Mouse (Mus musculus): ENCODE measurements around the gene Cd300ld3. TPM values are rescaled to one million over a fixed set of nuclear protein-coding genes. Genes with fewer than 3 reads are reported as not detected.
"Not testable (repeated sequence)": the region's sequence is repeated elsewhere in the genome, so short reads cannot be mapped to it uniquely, and the experiment has no call there.

The Cd300ld3 gene
- polyA plus RNA-seq, 1 experiment from 2014 or later = not detected

- H3K27ac ChIP-seq (ENCODE audit: low read depth, low read length); H3K4me1 ChIP-seq (replicated peaks; ENCODE audit: control insufficient read depth, insufficient read depth, low read length); DNase-seq (ENCODE audit: low spot score); H3K4me2 ChIP-seq (replicated peaks; ENCODE audit: low read depth, low read length); H3K9ac ChIP-seq (ENCODE audit: low read depth, low read length); H3K4me3 ChIP-seq (ENCODE audit: low read depth, low read length); H3K36me3 ChIP-seq (ENCODE audit: control insufficient read depth, insufficient read depth, low read length); H3K27me3 ChIP-seq (ENCODE audit: control insufficient read depth, insufficient read depth, low read length); H3K9me3 ChIP-seq (ENCODE audit: control insufficient read depth, low read length); ATAC-seq (ENCODE audit: low FRiP score): not testable (repeated sequence)
- no CpG with 5 or more reads among the region's 6 CpGs for WGBS
These were observed 10.5 kb downstream of the Cd300ld3 start, which contains the start of gene Cd300ld5 for GRCm38 (mm10) chr11:115037669-115038068. Gene Cd300ld5 (minus strand): TSS chr11:115037769.

DNA sequence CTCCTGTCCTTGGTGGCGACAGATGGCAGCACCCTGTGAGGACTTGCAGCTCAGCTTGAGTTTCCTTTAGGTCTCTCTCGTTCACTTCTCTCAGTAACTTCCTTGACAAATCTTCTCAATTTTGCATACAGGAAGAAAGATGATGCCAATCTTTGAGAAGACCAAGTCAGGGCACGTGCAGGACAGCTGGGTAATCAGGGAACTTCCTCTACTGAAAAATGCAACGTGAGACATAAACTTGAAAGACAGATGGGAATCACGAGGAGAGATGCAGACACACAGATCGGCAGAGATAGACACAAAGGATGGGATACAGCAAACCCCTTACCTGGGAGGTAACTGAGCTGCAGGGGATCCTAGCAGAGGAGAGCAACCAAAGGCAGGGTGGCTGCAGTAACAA, 21.3 kb downstream of the Cd300ld3 start, which contains the start of gene Cd300ld4:
Gene Cd300ld4 (minus strand): TSS at position 101 of the 400 bp plus-strand sequence.
- H3K4me3 ChIP-seq (ENCODE audit: low read depth, low read length); H3K9ac ChIP-seq (ENCODE audit: low read depth, low read length); H3K27ac ChIP-seq (ENCODE audit: low read depth, low read length); H3K4me2 ChIP-seq (replicated peaks; ENCODE audit: low read depth, low read length); H3K4me1 ChIP-seq (replicated peaks; ENCODE audit: control insufficient read depth, insufficient read depth, low read length); H3K27me3 ChIP-seq (ENCODE audit: control insufficient read depth, insufficient read depth, low read length); ATAC-seq (ENCODE audit: low FRiP score); H3K9me3 ChIP-seq (ENCODE audit: control insufficient read depth, low read length); DNase-seq (ENCODE audit: low spot score); H3K36me3 ChIP-seq (ENCODE audit: control insufficient read depth, insufficient read depth, low read length): not testable (repeated sequence)
- WGBS = no CpG with 5 or more reads among the region's 6 CpGs

GRCm38 (mm10) chr11:115016093-115016492, 32.1 kb downstream of the Cd300ld3 start, which contains the start of gene Cd300ld2:
Gene Cd300ld2 (minus strand): TSS chr11:115016193.
- WGBS = no CpG with 5 or more reads among the region's 7 CpGs
- not testable (repeated sequence) for H3K27ac ChIP-seq (ENCODE audit: low read depth, low read length)

GRCm38 (mm10) chr11:115004070-115004469, 44.1 kb downstream of the Cd300ld3 start:
- H3K27me3 ChIP-seq (ENCODE audit: control insufficient read depth, insufficient read depth, low read length) = no peaks in the 10 kb centered on the region
- no peak for ATAC-seq (ENCODE audit: low FRiP score)
- no peaks in the 10 kb centered on the region for H3K36me3 ChIP-seq (ENCODE audit: control insufficient read depth, insufficient read depth, low read length)
- no peak overlapping the region for H3K4me2 ChIP-seq (replicated peaks; ENCODE audit: low read depth, low read length)
- no peaks in the 10 kb centered on the region for H3K4me1 ChIP-seq (replicated peaks; ENCODE audit: control insufficient read depth, insufficient read depth, low read length)
- H3K9ac ChIP-seq (ENCODE audit: low read depth, low read length) = no peak overlapping the region
- no peak overlapping the region for H3K4me3 ChIP-seq (ENCODE audit: low read depth, low read length)
- no peak overlapping the region for H3K27ac ChIP-seq (ENCODE audit: low read depth, low read length)
- 89% methylated on average over 5 of the region's 5 CpGs for WGBS
- H3K9me3 ChIP-seq (ENCODE audit: control insufficient read depth, low read length) = no peaks in the 10 kb centered on the region
- no peak for DNase-seq (ENCODE audit: low spot score)

More at GRCm38 (mm10) chr11:115016093-115016492, 32.1 kb downstream of the Cd300ld3 start, which contains the start of gene Cd300ld2:
- H3K36me3 ChIP-seq (ENCODE audit: control insufficient read depth, insufficient read depth, low read length); H3K4me2 ChIP-seq (replicated peaks; ENCODE audit: low read depth, low read length); H3K9ac ChIP-seq (ENCODE audit: low read depth, low read length); ATAC-seq (ENCODE audit: low FRiP score); DNase-seq (ENCODE audit: low spot score); H3K4me3 ChIP-seq (ENCODE audit: low read depth, low read length); H3K27me3 ChIP-seq (ENCODE audit: control insufficient read depth, insufficient read depth, low read length); H3K9me3 ChIP-seq (ENCODE audit: control insufficient read depth, low read length); H3K4me1 ChIP-seq (replicated peaks; ENCODE audit: control insufficient read depth, insufficient read depth, low read length): not testable (repeated sequence)

DNA sequence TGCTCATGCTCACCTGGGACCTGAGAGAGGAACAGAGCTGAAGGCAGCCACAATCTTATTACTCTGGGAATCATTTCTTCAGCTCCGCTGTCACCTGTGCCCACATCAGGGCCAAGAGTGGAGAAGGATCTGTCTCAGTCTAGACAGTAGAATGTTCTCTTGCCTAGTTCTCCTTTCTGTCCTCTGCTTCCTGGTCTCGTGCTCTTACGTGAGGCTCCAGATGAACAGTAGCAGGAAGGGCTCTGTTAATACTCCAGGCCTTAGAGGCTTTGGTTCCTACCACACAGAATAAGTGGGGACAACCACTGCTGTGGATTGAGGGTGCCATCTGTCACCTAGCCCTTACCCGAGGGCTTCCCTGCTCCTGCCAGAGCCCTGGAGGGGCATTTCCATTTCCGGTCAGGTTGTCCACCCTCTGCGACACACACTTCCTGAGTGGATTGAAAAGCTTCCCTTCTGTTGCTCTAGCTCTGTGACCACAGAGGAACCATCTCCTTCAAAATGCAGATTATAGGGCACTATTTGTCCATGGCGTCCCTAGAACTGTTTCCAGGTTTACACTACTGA, 46.7 kb downstream of the Cd300ld3 start, which contains the start of gene Cd300c2:
Gene Cd300c2 (minus strand): TSS at position 407 of the 567 bp plus-strand sequence.
- H3K27me3 ChIP-seq (ENCODE audit: control insufficient read depth, insufficient read depth, low read length) = no peaks in the 10 kb centered on the region
- ATAC-seq (ENCODE audit: low FRiP score) (no peak), DNase-seq (ENCODE audit: low spot score) (no peak)
- no peaks in the 10 kb centered on the region for H3K4me1 ChIP-seq (replicated peaks; ENCODE audit: control insufficient read depth, insufficient read depth, low read length)
- H3K36me3 ChIP-seq (ENCODE audit: control insufficient read depth, insufficient read depth, low read length) = no peaks in the 10 kb centered on the region
- H3K4me2 ChIP-seq (replicated peaks; ENCODE audit: low read depth, low read length) = no peak within 1 kb of the TSS
- H3K27ac ChIP-seq (ENCODE audit: low read depth, low read length) = no peak within 1 kb of the TSS
- H3K9me3 ChIP-seq (ENCODE audit: control insufficient read depth, low read length) = no peaks in the 10 kb centered on the region
- no peak within 1 kb of the TSS for H3K4me3 ChIP-seq (ENCODE audit: low read depth, low read length)
- H3K9ac ChIP-seq (ENCODE audit: low read depth, low read length) = no peak within 1 kb of the TSS
- WGBS = 82% methylated on average over 7 of the region's 7 CpGs

Other genes starting within 250 kb of the Cd300ld3 start
- gene Gpr142, start 249.5 kb downstream of the Cd300ld3 start, polyA plus RNA-seq (2014; fragmentation: Nextera tagmentation; extraction: Ambion mirVana) = 0.20 and 0.45 TPM in 2 replicates
- 17.7 and 18.3 TPM in 2 replicates for gene Gprc5c, start 197.3 kb downstream of the Cd300ld3 start, polyA plus RNA-seq (2014; fragmentation: Nextera tagmentation; extraction: Ambion mirVana)
- 0.92 and 1.0 TPM in 2 replicates for gene Cd300a, start 158.4 kb downstream of the Cd300ld3 start, polyA plus RNA-seq (2014; fragmentation: Nextera tagmentation; extraction: Ambion mirVana)
- gene Cd300lb, start 114.0 kb downstream of the Cd300ld3 start, polyA plus RNA-seq (2014; fragmentation: Nextera tagmentation; extraction: Ambion mirVana) = 0.06 and 0.22 TPM in 2 replicates
- gene Cd300c, start 79.3 kb downstream of the Cd300ld3 start, polyA plus RNA-seq (2014; fragmentation: Nextera tagmentation; extraction: Ambion mirVana) = not detected in 2 replicates
- gene Cd300ld, start 58.5 kb downstream of the Cd300ld3 start, polyA plus RNA-seq (2014; fragmentation: Nextera tagmentation; extraction: Ambion mirVana) = 0.13 and 0.25 TPM in 2 replicates
- gene Cd300c2, start 46.5 kb downstream of the Cd300ld3 start, polyA plus RNA-seq (2014; fragmentation: Nextera tagmentation; extraction: Ambion mirVana) = 1.1 and 1.2 TPM in 2 replicates
- not detected in 2 replicates for gene Cd300ld2, start 32.2 kb downstream of the Cd300ld3 start, polyA plus RNA-seq (2014; fragmentation: Nextera tagmentation; extraction: Ambion mirVana)
- not detected in 2 replicates for gene Cd300ld4, start 21.4 kb downstream of the Cd300ld3 start, polyA plus RNA-seq (2014; fragmentation: Nextera tagmentation; extraction: Ambion mirVana)
- not detected in 2 replicates for gene Cd300ld5, start 10.6 kb downstream of the Cd300ld3 start, polyA plus RNA-seq (2014; fragmentation: Nextera tagmentation; extraction: Ambion mirVana)
- not detected in 2 replicates for gene Cd300e, start 13.8 kb upstream of the Cd300ld3 start, polyA plus RNA-seq (2014; fragmentation: Nextera tagmentation; extraction: Ambion mirVana)
- gene Rab37, start 43.0 kb upstream of the Cd300ld3 start, polyA plus RNA-seq (2014; fragmentation: Nextera tagmentation; extraction: Ambion mirVana) = 0.42 and 0.85 TPM in 2 replicates
- 0.22 TPM in 1 of 2 replicates, not detected in the other for gene Cd300lf, start 85.6 kb upstream of the Cd300ld3 start, polyA plus RNA-seq (2014; fragmentation: Nextera tagmentation; extraction: Ambion mirVana)
- 29.5 and 33.7 TPM in 2 replicates for gene Slc9a3r1, start 114.9 kb upstream of the Cd300ld3 start, polyA plus RNA-seq (2014; fragmentation: Nextera tagmentation; extraction: Ambion mirVana)
- 7.2 and 7.3 TPM in 2 replicates for gene Tmem104, start 139.1 kb upstream of the Cd300ld3 start, polyA plus RNA-seq (2014; fragmentation: Nextera tagmentation; extraction: Ambion mirVana)
- gene Nat9, start 139.4 kb upstream of the Cd300ld3 start, polyA plus RNA-seq (2014; fragmentation: Nextera tagmentation; extraction: Ambion mirVana) = 19.5 and 20.1 TPM in 2 replicates
- gene Grin2c, start 218.8 kb upstream of the Cd300ld3 start, polyA plus RNA-seq (2014; fragmentation: Nextera tagmentation; extraction: Ambion mirVana) = 0.25 and 0.43 TPM in 2 replicates
- 11.6 and 14.9 TPM in 2 replicates for gene Fdxr, start 228.6 kb upstream of the Cd300ld3 start, polyA plus RNA-seq (2014; fragmentation: Nextera tagmentation; extraction: Ambion mirVana)
- 0.40 and 0.52 TPM in 2 replicates for gene Fads6, start 249.3 kb upstream of the Cd300ld3 start, polyA plus RNA-seq (2014; fragmentation: Nextera tagmentation; extraction: Ambion mirVana)